Mouse (Mus musculus) ovary, adult 10 weeks (tissue): Measurements from ENCODE around the gene Gm38100. TPM values are rescaled to one million over a fixed set of nuclear protein-coding genes. Genes with fewer than 3 reads are reported as not detected.

Experiments used
- polyA plus RNA-seq: library from polyadenylated mRNA; stranded (reverse); fragments of 350-450 nt; fragmentation: Illumina TruSeq; extraction: RNeasy Lipid Tissue Mini Kit (QIAGEN cat#74804); gene quantifications from one replicate; pipeline ENCODE4 v1.2.3, GENCODE M21; 2014

The Gm38100 gene
- not detected for polyA plus RNA-seq

DNA sequence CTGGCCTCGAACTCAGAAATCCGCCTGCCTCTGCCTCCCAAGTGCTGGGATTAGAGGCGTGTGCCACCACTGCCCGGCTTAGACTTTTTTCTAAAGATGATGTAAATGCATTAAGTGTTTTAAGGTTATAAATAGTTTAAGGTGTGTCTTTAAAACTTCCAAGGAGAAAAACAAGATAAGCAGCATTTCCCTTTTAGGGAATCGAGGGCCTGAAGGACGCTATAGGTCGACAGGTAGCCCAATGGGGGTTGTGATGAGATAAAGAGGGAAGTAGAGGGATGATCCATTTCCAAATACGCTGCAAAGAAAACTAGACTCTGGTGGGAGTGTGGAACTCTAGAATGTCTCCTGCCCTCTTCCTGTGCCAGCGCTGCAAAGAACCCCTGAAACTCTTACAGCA is at the start of gene Gm38100:
TSS of gene Gm38100 (plus strand) at position 301 of the 400 bp plus-strand sequence.

DNA sequence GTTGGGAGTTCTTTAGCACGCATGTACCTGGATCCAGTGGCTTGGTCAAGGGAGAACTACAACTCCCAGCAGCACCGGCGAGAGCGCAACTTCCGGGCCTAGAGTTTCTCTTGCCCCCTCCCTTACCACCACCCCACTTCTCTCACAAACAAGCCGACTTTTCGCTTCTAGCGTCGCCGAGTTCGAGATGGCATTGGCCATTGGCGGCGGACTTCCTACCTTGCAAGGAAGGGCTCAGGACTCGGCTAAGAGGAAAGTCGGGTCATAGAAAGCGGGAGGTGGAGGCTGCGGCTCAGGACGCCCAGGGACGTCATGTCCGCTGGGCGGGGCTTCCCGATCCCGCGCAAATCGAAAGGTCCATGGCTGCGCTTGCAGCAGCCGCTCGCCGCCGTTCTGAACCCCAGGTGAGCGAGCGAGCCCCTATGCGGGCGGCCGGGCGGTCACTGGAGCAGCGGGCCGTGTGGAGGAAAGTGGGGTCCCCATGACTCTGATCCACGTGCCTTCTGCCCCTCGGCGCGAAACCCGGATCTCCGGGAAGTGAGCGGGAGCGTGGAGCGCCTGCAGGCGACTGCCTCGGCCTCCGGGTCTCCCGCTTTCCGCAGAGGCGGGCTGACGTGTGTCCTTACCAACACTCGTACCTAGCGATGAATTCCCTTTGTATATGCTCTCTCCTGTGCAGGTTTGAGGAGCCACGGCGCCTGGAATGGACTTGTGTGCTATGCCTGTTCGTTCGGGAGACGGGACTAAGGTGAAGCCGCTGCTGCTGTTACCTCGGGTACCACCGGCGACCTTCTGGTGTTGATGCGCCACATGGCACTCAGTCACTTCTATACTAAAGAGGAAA is 39.5 kb upstream of the Gm38100 start, which contains the start of gene Exo1:
TSS of gene Exo1 (plus strand) at position 129 of the 844 bp plus-strand sequence.

Other genes starting within 250 kb of the Gm38100 start
- 6.2 TPM for gene Opn3, start 227.6 kb upstream of the Gm38100 start, polyA plus RNA-seq
- gene Chml, start 227.4 kb upstream of the Gm38100 start, polyA plus RNA-seq = 34.4 TPM
- gene Wdr64, start 221.7 kb upstream of the Gm38100 start, polyA plus RNA-seq = not detected
- 13.5 TPM for gene Exo1, start 39.7 kb upstream of the Gm38100 start, polyA plus RNA-seq
- gene Rbm8a2, start 58.8 kb downstream of the Gm38100 start, polyA plus RNA-seq = not detected